Mouse (Mus musculus): ENCODE results near the gene Gnptg.

Gnptg gene

DNA sequence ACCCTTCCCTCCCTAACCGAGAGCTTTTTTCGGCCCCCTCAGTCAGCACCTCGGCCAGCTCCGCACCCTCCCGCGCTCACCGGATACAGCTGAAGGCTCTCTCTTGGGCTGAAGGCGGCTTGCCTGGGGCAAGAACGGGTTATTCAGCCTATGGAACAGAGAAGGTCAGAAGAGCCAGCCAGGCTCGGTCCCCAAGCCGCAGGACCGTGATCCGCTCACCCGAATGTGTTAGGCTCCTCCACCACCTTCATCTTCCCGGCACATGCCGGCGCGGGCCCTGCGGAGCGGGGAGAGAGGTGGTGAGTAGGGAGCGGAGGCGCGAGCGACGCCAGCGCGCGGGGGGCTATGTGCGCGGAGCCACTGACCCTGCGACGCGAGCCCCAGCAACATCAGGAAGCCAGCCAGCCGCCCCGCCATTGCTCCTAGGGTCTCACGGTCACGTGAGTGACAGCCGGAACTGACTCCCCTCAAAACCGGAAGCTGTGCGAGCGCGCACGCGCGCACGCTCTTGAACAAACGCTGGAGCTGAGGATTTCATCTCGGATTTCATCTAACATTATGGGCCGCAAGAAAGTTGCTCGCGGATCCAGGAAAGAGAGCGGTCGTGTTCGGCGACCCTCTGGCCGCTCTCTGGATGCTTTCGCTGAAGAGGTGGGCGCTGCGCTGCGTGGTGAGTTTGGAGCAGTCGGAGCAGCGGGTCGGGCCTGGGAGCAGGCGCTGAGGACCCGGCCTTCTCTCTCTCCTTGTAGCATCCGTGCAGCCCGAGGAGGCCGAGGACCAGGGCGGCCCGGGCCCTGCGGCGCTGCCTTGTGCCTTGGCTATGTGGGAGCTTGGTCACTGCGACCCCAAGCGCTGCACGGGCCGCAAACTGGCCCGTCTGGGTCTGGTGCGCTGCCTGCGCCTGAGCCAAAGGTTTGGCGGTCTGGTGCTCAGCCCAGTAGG, at the start of gene Gnptg, which contains the start of gene Tsr3:
TSS of gene Gnptg (minus strand) at position 430 of the 942 bp plus-strand sequence.
TSS of gene Tsr3 (plus strand) at position 476 of the 942 bp plus-strand sequence.
- in situ Hi-C loops (cut with MboI, MseI), result no loop called here

DNA sequence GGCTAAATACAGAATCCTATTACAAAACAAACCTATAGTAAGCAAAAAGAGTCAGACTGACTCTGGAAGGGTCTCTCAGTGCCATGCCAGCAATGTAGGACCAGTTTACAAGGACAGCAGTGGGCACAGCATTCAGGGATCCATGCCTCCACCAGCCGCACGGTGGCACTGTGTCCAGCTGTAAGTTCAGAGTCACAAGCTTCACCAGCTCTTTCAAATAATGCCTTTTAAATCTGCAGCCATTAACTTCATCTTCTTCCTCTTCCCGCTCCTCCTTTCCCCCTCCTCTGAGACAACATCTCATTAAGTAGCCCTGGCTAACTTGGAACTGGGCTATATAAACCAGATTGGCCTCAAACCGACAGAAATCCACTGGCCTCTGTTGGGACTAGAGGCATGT, 48.9 kb upstream of the Gnptg start:
- in situ Hi-C loops (cut with MboI, MseI), result no loop called here

GRCm38 (mm10) chr17:25285033-25285432, 45.1 kb upstream of the Gnptg start:
- in situ Hi-C loops (cut with MboI, MseI), result no loop called here

DNA sequence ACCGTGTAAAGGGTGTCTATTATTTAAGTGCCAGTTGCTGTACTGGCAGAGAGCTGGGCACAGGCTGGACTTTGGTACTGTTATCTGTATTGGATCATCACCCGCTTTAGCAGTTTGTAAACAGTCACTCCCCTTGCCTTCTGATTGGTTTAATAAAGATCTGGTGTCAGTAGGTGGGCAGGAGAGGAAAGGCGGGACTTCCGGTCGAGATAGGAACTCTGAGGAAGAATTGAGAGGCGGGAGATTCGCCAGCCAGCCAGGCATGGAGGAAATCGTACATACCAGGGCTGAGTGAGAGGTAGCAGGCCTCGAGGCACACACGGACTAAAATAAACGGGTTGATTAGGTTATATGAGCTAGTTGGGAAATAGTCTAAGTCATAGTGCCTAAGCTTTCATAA, 42.2 kb upstream of the Gnptg start:
- in situ Hi-C loops (cut with MboI, MseI), result no loop called here

DNA sequence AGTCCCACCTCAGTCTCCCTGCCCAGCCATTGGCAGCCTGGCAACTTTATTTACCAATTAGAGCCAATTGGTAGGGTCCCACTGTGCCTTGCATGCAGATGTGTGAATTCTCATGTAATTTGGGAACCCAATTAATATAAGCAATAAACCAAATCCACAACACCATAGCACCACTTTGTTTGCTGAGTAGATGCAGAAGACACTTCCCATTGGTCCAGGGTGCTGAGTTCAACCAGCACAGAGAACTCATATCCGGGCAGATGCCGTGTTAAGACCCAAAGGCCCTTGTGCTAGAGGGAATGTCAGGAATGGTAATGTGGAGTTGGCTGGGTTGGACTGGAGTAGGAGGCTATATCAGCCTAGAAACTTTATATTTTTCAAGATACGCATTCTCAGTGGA, 35.9 kb upstream of the Gnptg start:
- in situ Hi-C loops (cut with MboI, MseI), result loop anchor here (10.0 kb wide), 1 partner anchor 261 kb away; the partner anchor contains the start of genes Cramp1l and Ift140

DNA sequence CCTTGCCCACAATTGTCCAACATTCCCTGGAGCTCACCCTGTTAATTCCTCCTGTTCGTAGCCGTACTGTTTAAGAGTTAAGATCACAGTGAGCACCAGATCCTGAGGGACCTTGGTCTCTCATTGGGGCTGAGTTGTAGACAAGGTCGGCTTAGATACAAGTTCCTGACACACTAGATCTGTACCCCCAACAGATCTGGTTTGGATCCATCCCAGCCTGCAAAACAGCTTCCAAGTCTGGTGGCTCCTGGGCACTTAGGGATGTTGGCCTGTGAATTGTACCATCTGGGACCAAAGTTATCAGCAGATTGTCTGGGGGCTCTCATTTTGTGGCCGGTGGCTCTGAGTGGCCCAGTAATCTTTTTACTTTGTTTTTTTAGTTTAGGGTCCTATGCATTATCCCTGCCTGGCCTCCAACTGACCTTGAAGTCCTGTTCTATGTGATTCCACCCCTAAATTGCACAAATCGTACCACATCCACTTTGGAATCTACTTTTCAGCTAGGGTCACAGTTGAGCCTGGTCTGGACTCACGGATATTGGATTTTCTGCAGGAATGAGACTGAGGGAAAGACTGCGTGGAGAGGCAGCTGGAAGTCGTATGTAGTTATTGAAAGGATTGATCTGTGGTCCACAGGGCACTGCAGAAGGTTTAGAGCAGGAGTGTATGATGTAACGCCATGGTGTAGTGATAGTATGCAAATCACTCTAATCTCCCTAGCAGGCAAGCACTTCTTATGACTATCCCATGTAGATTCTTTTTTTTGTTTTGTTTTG, 34.8 kb upstream of the Gnptg start, which contains the start of gene Ube2i:
TSS of gene Ube2i (minus strand) at position 52 of the 776 bp plus-strand sequence.
- in situ Hi-C loops (cut with MboI, MseI), result loop anchor here (5.0 to 10.0 kb wide), 2 partner anchors 87 to 260 kb away; partner anchors contain the start of genes Cramp1l, Ift140 and Unkl

GRCm38 (mm10) chr17:25273706-25274501, 34.0 kb upstream of the Gnptg start:
- in situ Hi-C loops (cut with MboI, MseI), result loop anchor here (5.0 to 10.0 kb wide), 2 partner anchors 87 to 259 kb away; partner anchors contain the start of genes Cramp1l, Ift140 and Unkl

DNA sequence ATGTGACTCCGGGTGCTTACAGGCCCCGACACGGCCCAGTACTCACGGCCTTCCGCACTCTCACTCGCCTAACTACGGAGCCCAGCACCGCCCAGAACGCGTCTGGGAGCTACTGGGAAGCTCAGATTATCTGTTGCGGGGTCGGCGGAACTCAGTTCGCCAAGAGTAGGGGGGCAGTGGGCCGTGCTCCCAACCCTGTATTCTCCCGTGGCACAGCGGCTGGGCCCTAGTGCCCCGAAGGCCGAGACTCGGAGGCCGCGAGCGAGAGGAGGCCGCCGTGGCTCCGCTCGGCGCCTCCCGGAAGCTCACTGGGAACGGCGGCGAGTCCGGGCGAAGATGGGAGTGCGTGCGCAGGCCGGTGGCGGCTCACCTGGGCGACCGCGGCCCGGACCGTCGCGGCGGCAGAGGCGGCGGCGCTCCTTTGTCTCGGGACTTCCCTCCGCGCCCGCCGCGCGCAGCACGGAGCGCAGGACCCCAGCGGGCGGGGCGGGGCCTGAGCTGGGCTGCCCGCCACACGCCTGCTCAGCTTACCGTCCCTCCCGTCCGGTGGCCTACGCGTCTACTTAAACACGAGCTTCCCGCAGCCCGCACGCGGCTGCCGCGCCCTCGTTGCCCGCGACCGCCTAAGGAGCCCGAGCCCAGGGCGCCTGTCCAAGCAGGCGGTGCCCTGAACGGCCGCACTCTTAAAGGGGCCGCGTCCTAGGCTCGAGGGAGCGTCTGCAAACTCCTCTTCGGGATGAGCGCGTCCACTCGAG, 33.2 kb upstream of the Gnptg start:
- in situ Hi-C loops (cut with MboI, MseI), result loop anchor here (5.0 to 10.0 kb wide), 2 partner anchors 86 to 258 kb away; partner anchors contain the start of genes Cramp1l, Ift140 and Unkl

- in situ Hi-C loops (cut with MboI, MseI), result loop anchor here (5.0 to 10.0 kb wide), 2 partner anchors 85 to 258 kb away; partner anchors contain the start of genes Cramp1l, Ift140 and Unkl
These were observed 32.4 kb upstream of the Gnptg start for GRCm38 (mm10) chr17:25272326-25272725.

GRCm38 (mm10) chr17:25270795-25271335, 30.9 kb upstream of the Gnptg start:
- in situ Hi-C loops (cut with MboI, MseI), result loop anchor here (5.0 to 10.0 kb wide), 2 partner anchors 84 to 256 kb away; partner anchors contain the start of genes Cramp1l, Ift140 and Unkl

- in situ Hi-C loops (cut with MboI, MseI), result no loop called here
These were observed 24.5 kb upstream of the Gnptg start for GRCm38 (mm10) chr17:25264453-25264852.

DNA sequence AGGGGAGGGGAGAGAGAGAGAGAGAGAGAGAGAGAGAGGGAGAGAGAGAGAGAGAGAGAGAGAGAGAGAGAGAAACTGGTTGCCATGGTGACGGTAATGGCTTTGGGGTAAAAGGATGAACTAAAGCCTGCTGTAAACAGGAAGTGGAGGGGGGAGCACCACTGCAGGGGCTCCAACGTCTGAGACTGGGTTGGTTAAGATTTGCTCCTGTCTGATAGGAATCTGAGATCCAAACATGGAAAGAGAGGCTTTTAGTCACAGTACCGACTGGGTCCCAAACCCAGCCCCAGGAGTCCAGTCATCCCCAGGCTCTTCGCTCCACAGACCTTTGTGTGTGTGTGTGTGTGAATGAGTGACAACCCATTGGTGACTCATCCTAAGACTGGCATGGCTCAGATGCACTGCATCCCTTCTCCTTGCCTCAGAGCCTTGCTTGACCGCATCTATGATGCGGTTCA, 17.9 kb upstream of the Gnptg start:
- in situ Hi-C loops (cut with MboI, MseI), result no loop called here

DNA sequence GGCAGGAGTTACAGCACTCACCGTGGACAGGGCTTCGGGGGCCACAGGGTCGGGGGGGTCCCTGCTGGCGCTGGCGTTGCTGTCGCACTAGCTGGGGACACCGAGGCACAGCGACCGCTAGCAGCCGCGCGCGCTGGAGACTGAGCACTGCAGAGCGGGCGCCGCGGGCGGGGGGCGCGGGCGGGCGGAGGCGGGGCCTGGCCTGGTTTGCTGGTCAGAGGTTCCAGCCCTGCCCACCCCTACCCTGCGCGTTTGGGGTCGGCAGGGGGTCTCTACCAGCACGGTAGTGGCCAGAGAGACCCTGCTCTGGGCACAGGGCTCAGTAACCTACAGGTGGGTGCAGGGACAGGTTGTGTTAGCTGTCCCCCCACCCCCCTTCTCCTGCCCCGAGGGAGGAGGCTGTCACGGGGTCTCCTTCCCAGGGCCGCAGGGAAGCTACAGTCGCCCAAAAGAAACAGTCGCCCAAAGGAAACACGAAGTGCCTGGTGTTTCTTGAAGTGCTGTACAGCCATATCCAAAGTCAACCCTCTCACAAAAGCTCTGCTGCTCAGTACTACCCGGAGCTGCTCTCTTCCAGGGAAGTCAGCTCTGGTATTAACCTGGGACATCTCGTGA, 16.3 kb upstream of the Gnptg start, which contains the start of gene Baiap3:
TSS of gene Baiap3 (minus strand) at position 225 of the 615 bp plus-strand sequence.
- in situ Hi-C loops (cut with MboI, MseI), result no loop called here

DNA sequence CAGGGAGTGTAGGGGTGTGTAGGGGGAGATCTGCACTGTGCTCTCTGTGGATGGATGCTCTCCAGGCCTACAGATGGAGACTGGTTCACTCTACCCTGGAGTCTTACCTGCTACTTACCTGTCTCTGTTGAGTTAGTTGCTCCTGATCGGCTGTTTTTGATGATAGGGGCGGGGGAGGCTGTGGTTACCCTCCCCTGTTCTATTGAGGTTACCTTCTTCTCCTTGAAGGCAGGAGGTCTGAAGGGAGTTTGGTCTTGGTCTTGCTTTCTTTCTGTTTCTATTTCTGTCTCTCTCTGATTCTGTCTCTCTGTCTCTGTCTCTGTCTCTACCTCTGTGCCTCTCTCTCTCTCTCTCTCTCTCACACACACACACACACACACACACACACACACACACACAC, 15.2 kb upstream of the Gnptg start:
- in situ Hi-C loops (cut with MboI, MseI), result no loop called here

DNA sequence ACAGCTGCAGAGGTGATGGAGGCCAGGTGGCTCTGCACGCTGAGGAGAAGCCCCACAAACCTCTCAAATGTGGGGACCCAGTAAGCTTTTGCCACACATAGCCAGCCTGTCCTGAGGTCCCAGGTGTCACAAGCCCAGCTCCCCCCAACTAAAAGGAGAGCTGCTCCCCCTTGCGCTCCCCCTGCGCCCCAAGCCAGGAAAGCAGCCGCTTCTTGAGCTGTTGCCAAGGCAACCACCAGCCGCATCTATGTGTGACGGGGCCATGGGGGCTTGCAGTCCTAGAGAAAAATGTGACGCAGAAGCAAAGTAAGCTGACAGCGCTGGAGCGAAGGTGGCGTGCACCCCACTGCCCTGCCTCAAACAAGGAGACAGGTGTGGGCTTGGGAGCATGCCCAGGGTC, 13.8 kb upstream of the Gnptg start:
- in situ Hi-C loops (cut with MboI, MseI), result no loop called here

DNA sequence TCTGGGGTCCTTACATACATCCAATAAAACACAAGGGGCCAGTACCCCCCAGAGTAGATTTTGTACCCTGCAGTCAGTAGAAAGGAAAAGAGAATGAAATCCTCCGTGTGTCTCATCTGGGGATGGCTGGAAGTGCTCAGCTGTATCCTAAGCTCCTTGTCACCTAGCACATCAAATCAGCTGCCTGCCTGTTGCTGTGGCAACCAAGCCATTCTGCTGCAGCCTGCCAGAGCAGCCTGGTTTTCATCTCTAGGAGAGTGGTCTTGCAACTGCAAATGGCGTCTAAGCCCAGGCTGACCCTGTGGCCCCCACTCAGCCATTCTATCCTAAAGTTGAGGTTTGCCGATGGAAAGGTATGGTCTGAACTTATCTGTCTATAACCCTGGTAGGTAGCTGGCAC, 12.7 kb upstream of the Gnptg start:
- in situ Hi-C loops (cut with MboI, MseI), result no loop called here

GRCm38 (mm10) chr17:25250181-25250835, 10.4 kb upstream of the Gnptg start:
- in situ Hi-C loops (cut with MboI, MseI), result no loop called here

GRCm38 (mm10) chr17:25248033-25248750, 8.3 kb upstream of the Gnptg start:
- in situ Hi-C loops (cut with MboI, MseI), result no loop called here
